23 mouse cellular contexts compared by ENCODE assay signal in genomic region chr2:36033966-36034365, GRCm38 (mm10). TPM values are rescaled to one million over a fixed set of nuclear protein-coding genes. Genes with fewer than 3 reads are reported as not detected.
"Had no signal": no experiment of that assay in that cellular context is flagged by ENCODE, and none has a peak within 500 bp of the region (broad histone marks: within the 10 kb centered on the region; RNA-seq: fewer than 3 reads in every experiment).

No protein-coding gene starts in this region.

- H3K27me3 ChIP-seq: midbrain, embryonic 12.5 days; neural tube, embryonic 13.5 days; neural tube, embryonic 15.5 days had no signal

- DNase-seq: lung, embryonic 14.5 days; lung, postnatal 10 days; lung, postnatal 4 days; midbrain, embryonic 14.5 days; retina, postnatal 1 day; right cerebral cortex, adult 18-20 months; right cerebral cortex, postnatal 25 days; right cerebral cortex, postnatal 4 days; spleen, adult 18-20 months; thymus, adult 18-20 months; thymus, postnatal 14 days; thymus, postnatal 36 days had no signal

- H3K4me3 ChIP-seq: midbrain, embryonic 10.5 days; midbrain, embryonic 12.5 days; myocyte; neural tube, embryonic 13.5 days; neural tube, embryonic 15.5 days had no signal

- H3K9ac ChIP-seq: lung, embryonic 14.5 days; midbrain, embryonic 12.5 days; neural tube, embryonic 13.5 days; neural tube, embryonic 15.5 days had no signal

- H3K9me3 ChIP-seq: midbrain, embryonic 10.5 days; midbrain, embryonic 12.5 days; neural tube, embryonic 13.5 days; neural tube, embryonic 15.5 days had no signal

- H3K27ac ChIP-seq: midbrain, embryonic 10.5 days; midbrain, embryonic 12.5 days; neural tube, embryonic 13.5 days; neural tube, embryonic 15.5 days had no signal

- H3K4me1 ChIP-seq: midbrain, embryonic 10.5 days; midbrain, embryonic 12.5 days; neural tube, embryonic 13.5 days; neural tube, embryonic 15.5 days had no signal

- H3K4me2 ChIP-seq: lung, embryonic 14.5 days; midbrain, embryonic 12.5 days; neural tube, embryonic 13.5 days; neural tube, embryonic 15.5 days had no signal

- ATAC-seq: midbrain, embryonic 16.5 days had no signal

RNA-seq across cellular contexts. Expression of gene Morn5, which starts 15.3 kb away (rescaled TPM):
- total RNA-seq: megakaryocyte, adult 5-6 weeks; megakaryocyte-erythroid progenitor cell, adult 5-6 weeks had no signal
- polyA plus RNA-seq: neural tube, embryonic 11.5 days; small intestine, adult 2 months; stomach, embryonic 14.5 days had no signal
